ENCODE assay signal across 31 mouse cellular contexts in genomic region chr9:114745654-114746053, GRCm38 (mm10). TPM values are rescaled to one million over a fixed set of nuclear protein-coding genes. Genes with fewer than 3 reads are reported as not detected.
DNase-seq lines count a peak whose midpoint lies in the region; ATAC-seq and TF ChIP-seq lines count a peak whose summit lies in the region.
"Had no signal": no experiment of that assay in that cellular context is flagged by ENCODE, and none has a peak within 500 bp of the region (broad histone marks: within the 10 kb centered on the region; RNA-seq: fewer than 3 reads in every experiment).

No protein-coding gene starts in this region.

- H3ac ChIP-seq in myocyte (ENCODE audit: control insufficient read depth, insufficient read length), result no peak overlapping the region

- TF ChIP-seq CTCF in left cerebral cortex, adult 2 months (IDR thresholded peaks at IDR 0.05), result no peak
- no peak for TF ChIP-seq CTCF in bone marrow, adult 2 months (IDR thresholded peaks at IDR 0.05; ENCODE audit: control insufficient read depth, insufficient read depth, low read length)

- no peak for TF ChIP-seq POLR2A in bone marrow, adult 2 months (IDR thresholded peaks at IDR 0.05; ENCODE audit: borderline replicate concordance, control insufficient read depth, low read depth, low read length)
- no peak for TF ChIP-seq POLR2A in myocyte (IDR thresholded peaks at IDR 0.05; ENCODE audit: insufficient read length, low read depth)

- H3K27me3 ChIP-seq in myocyte (ENCODE audit: control insufficient read depth, insufficient read depth, insufficient read length), result no peaks in the 10 kb centered on the region
- H3K27me3 ChIP-seq: embryonic facial prominence, embryonic 15.5 days; forebrain, embryonic 12.5 days; heart, embryonic 13.5 days; limb, embryonic 15.5 days; liver, embryonic 13.5 days; midbrain, embryonic 12.5 days; stomach, embryonic 15.5 days had no signal

- H3K4me1 ChIP-seq in bone marrow, adult 2 months (ENCODE audit: control insufficient read depth, insufficient read depth, low read length), result peaks cover 14% of the 10 kb centered on the region
- H3K4me1 ChIP-seq: embryonic facial prominence, embryonic 15.5 days; forebrain, embryonic 12.5 days; limb, embryonic 15.5 days; midbrain, embryonic 12.5 days; stomach, embryonic 15.5 days had no signal

- ATAC-seq in cerebellum, adult (ENCODE audit: insufficient number of reproducible peaks, low FRiP score, low TSS enrichment), result no peak
- ATAC-seq: activated CD4-positive, CD25-positive, alpha-beta regulatory T cell, adult 4 months; hindbrain, embryonic 16.5 days; lung, postnatal 0 days had no signal

- no peak for DNase-seq in left cerebral cortex, adult 2 months (ENCODE audit: extremely low spot score in 1 of 2, low spot score in 2 of 2)
- DNase-seq in left cerebral cortex, postnatal 10 days (ENCODE audit: extremely low spot score in 1 of 2, low spot score in 2 of 2), result no peak
- peak; percentile 43 for DNase-seq in brain, adult 2 months (ENCODE audit: low read depth, low spot score)
- DNase-seq: adrenal gland, adult 2 months; adrenal gland, postnatal 36 days; B cell, adult 2 months; cerebellum, adult 18-20 months; cerebellum, postnatal 10 days; gastrocnemius, postnatal 25 days; heart, adult 2 months; heart, postnatal 14 days; kidney, adult 8-10 months; kidney, postnatal 4 days; liver, embryonic 13.5 days; lung, adult 18-20 months; lung, postnatal 4 days; right cerebral cortex, postnatal 25 days had no signal

- peaks cover 6% of the 10 kb centered on the region for H3K36me3 ChIP-seq in myocyte (ENCODE audit: control insufficient read depth, insufficient read depth)

- no peaks in the 10 kb centered on the region for H3K79me2 ChIP-seq in myocyte (ENCODE audit: control insufficient read depth, insufficient read depth)

- 18% methylated on average over 4 of the region's 4 CpGs for WGBS in bone marrow, adult 2 months

- no peak overlapping the region for H3K4me2 ChIP-seq in myocyte (ENCODE audit: low read depth)
- H3K4me2 ChIP-seq: embryonic facial prominence, embryonic 15.5 days; forebrain, embryonic 12.5 days; heart, embryonic 13.5 days; limb, embryonic 15.5 days; liver, embryonic 13.5 days; midbrain, embryonic 12.5 days; stomach, embryonic 15.5 days had no signal

- intact Hi-C loops in left cerebral cortex, adult 2 months (cut with DNase I), result no loop called here
- intact Hi-C loops in left cerebral cortex, postnatal 10 days (cut with DNase I), result no loop called here

- H3K27ac ChIP-seq in left cerebral cortex, adult 2 months, result 0 out of 2 replicates have a peak overlapping the region, but pooled peaks have one; percentile 55
- H3K27ac ChIP-seq in bone marrow, adult 2 months (ENCODE audit: control insufficient read depth, insufficient read depth, low read depth, low read length, poor library complexity), result peak overlapping the region; percentile 60; the same call in 1 of the 2 replicates
- H3K27ac ChIP-seq: embryonic facial prominence, embryonic 10.5 days; forebrain, embryonic 12.5 days; heart, adult 2 months; heart, embryonic 13.5 days; kidney, postnatal 0 days; limb, embryonic 15.5 days; liver, embryonic 13.5 days; midbrain, embryonic 12.5 days; stomach, embryonic 15.5 days had no signal

- H3K4me3 ChIP-seq in left cerebral cortex, adult 2 months, result no peak overlapping the region
- H3K4me3 ChIP-seq in bone marrow, adult 2 months (replicated peaks; ENCODE audit: control insufficient read depth, low read depth, low read length), result no peak overlapping the region
- H3K4me3 ChIP-seq in myocyte, result no peak overlapping the region
- H3K4me3 ChIP-seq: embryonic facial prominence, embryonic 10.5 days; embryonic facial prominence, embryonic 15.5 days; forebrain, embryonic 12.5 days; heart, adult 2 months; heart, embryonic 13.5 days; limb, embryonic 15.5 days; liver, embryonic 13.5 days; midbrain, embryonic 12.5 days; stomach, embryonic 15.5 days had no signal

TF ChIP-seq in myocyte, 11 proteins besides CTCF, POLR2A, EP300 and RAD21:
- TF ChIP-seq TCF3 (IDR thresholded peaks at IDR 0.05; ENCODE audit: insufficient read length, low read depth) (no peak), REST (IDR thresholded peaks at IDR 0.05; ENCODE audit: insufficient read depth, insufficient read length) (no peak), SRF (IDR thresholded peaks at IDR 0.05; ENCODE audit: control insufficient read depth, insufficient read length, low read depth) (no peak), MYOG (IDR thresholded peaks at IDR 0.05; ENCODE audit: control insufficient read depth in 1 of 3, insufficient read depth in 1 of 3, insufficient read length in 2 of 3, low read depth in 2 of 3) (peak in 2 of 3 experiments; percentile 16 to 62), MYOD1 (IDR thresholded peaks at IDR 0.05; ENCODE audit: control insufficient read depth in 1 of 3, insufficient read length in 2 of 3, low read depth in 2 of 3) (peak in 2 of 3 experiments; percentile 7 to 68)

RNA-seq across cellular contexts. Expression of gene Cmtm6, which starts 14.7 kb away (rescaled TPM):
- 10 to 100 TPM; 19.8 to 22.4 TPM for total RNA-seq in left cerebral cortex, adult 2 months (2021)
- 10 to 100 TPM; 24.5 to 25.5 TPM for total RNA-seq in left cerebral cortex, postnatal 10 days (2021)
- polyA plus RNA-seq in bone marrow, adult 2 months (2011; ENCODE audit: insufficient read depth, insufficient read length, low replicate concordance, missing spikeins), result 12.4 and 21.3 TPM in 2 replicates
- polyA plus RNA-seq in myocyte (2012; fragmentation: generic; extraction: Trizol), result 14.3 TPM

RNA-seq across cellular contexts. Expression of gene Cmtm7, which starts 36.0 kb away (rescaled TPM):
- 1 to 10 TPM; 3.7 to 4.8 TPM for total RNA-seq in left cerebral cortex, adult 2 months (2021)
- 1 to 10 TPM; 4.1 to 5.3 TPM for total RNA-seq in left cerebral cortex, postnatal 10 days (2021)
- polyA plus RNA-seq in bone marrow, adult 2 months (2011; ENCODE audit: insufficient read depth, insufficient read length, low replicate concordance, missing spikeins), result 106 and 300 TPM in 2 replicates
- 38.1 TPM for polyA plus RNA-seq in myocyte (2012; fragmentation: generic; extraction: Trizol)

RNA-seq across cellular contexts. Expression of gene Dync1li1, which starts 57.1 kb away (rescaled TPM):
- total RNA-seq in left cerebral cortex, adult 2 months (2021), result 10 to 100 TPM; 87.7 to 91.9 TPM
- total RNA-seq in left cerebral cortex, postnatal 10 days (2021), result 100 to 1,000 TPM; 110 to 118 TPM
- polyA plus RNA-seq in bone marrow, adult 2 months (2011; ENCODE audit: insufficient read depth, insufficient read length, low replicate concordance, missing spikeins), result 17.9 and 25.0 TPM in 2 replicates
- polyA plus RNA-seq in myocyte (2012; fragmentation: generic; extraction: Trizol), result 70.9 TPM
